Mouse (Mus musculus): Measurements from ENCODE around the gene Zfp385a.

GRCm38 (mm10) chr15:103300560-103300959, 39.3 kb downstream of the Zfp385a start:
- no peak for TF ChIP-seq CTCF (IDR thresholded peaks at IDR 0.05; ENCODE audit: low read depth, low read length)
- TF ChIP-seq POLR2A (IDR thresholded peaks at IDR 0.05; ENCODE audit: extremely low read depth, insufficient read depth, low read length): no peak
